Mouse (Mus musculus) heart, postnatal 0 days (tissue): ENCODE results near the gene Vmn1r88.

Experiments used
- CTCF ChIP-seq: IDR thresholded peaks from 2 replicates; pipeline ENCODE4 v1.5.1; 2016; ENCODE audit warnings: antibody characterized with exemption, control low read depth, low read depth
- EP300 ChIP-seq: IDR thresholded peaks from 2 replicates; pipeline ENCODE4 v1.6.1; 2016; ENCODE audit warnings: antibody characterized with exemption, low read depth

DNA sequence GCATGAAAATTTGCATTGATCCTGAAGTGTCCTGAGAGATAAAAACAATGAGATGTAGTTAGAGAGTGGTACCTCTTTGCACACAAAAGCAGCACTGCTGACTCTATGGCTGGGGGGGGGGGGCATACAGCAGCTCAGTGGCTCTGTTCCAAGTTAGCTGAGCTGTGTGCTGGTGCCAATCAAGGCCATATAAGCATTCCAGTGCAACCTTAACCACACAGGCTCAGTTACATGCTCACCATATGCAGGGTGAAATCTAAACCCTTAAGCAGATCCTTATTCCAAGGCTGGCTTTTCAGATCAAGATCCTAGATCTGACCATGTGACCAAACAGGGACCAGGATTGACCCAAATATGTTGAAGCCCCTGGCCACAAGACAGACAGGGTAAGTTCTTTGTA lies 22.0 kb upstream of the Vmn1r88 start:
- TF ChIP-seq CTCF (no peak), EP300 (no peak)
